Mouse (Mus musculus): Measurements from ENCODE around the gene Klhl29. TPM values are rescaled to one million over a fixed set of nuclear protein-coding genes. Genes with fewer than 3 reads are reported as not detected.

Gene Klhl29
- polyA plus RNA-seq, 1 experiment: 1.1 TPM

- H3K4me3 ChIP-seq (ENCODE audit: control insufficient read depth, low read depth, low read length): no peak overlapping the region
- peak overlapping the region; percentile 55 for H3K27ac ChIP-seq (ENCODE audit: control insufficient read depth, insufficient read depth, low read depth, low read length)
- TF ChIP-seq CTCF (IDR thresholded peaks at IDR 0.05; ENCODE audit: control insufficient read depth, insufficient read depth, insufficient replicate concordance, low read depth, low read length): no peak
- TF ChIP-seq POLR2A (IDR thresholded peaks at IDR 0.05; ENCODE audit: control insufficient read depth, low read depth, low read length): no peak
- peaks cover 3% of the 10 kb centered on the region for H3K4me1 ChIP-seq (ENCODE audit: control insufficient read depth, insufficient read depth, low read length)
- no peaks in the 10 kb centered on the region for H3K27me3 ChIP-seq (ENCODE audit: control insufficient read depth, insufficient read depth, low read length)
- no peaks in the 10 kb centered on the region for H3K36me3 ChIP-seq (ENCODE audit: control insufficient read depth, insufficient read depth, low read length)
These were observed 159.4 kb downstream of the Klhl29 start for GRCm38 (mm10) chr12:5215836-5216747.

GRCm38 (mm10) chr12:5214266-5214665 lies 161.2 kb downstream of the Klhl29 start:
- Histone ChIP-seq H3K4me3 (ENCODE audit: control insufficient read depth, low read depth, low read length) (no peak overlapping the region), H3K4me1 (ENCODE audit: control insufficient read depth, insufficient read depth, low read length) (peaks cover 5% of the 10 kb centered on the region), H3K27me3 (ENCODE audit: control insufficient read depth, insufficient read depth, low read length) (no peaks in the 10 kb centered on the region), H3K36me3 (ENCODE audit: control insufficient read depth, insufficient read depth, low read length) (no peaks in the 10 kb centered on the region), H3K27ac (ENCODE audit: control insufficient read depth, insufficient read depth, low read depth, low read length) (peak overlapping the region; percentile 26)
- no peak for TF ChIP-seq POLR2A (IDR thresholded peaks at IDR 0.05; ENCODE audit: control insufficient read depth, low read depth, low read length)
- TF ChIP-seq CTCF (IDR thresholded peaks at IDR 0.05; ENCODE audit: control insufficient read depth, insufficient read depth, insufficient replicate concordance, low read depth, low read length): no peak

GRCm38 (mm10) chr12:5213339-5214104 lies 162.0 kb downstream of the Klhl29 start:
- no peak for TF ChIP-seq CTCF (IDR thresholded peaks at IDR 0.05; ENCODE audit: control insufficient read depth, insufficient read depth, insufficient replicate concordance, low read depth, low read length)
- TF ChIP-seq POLR2A (IDR thresholded peaks at IDR 0.05; ENCODE audit: control insufficient read depth, low read depth, low read length): no peak
- Histone ChIP-seq H3K4me3 (ENCODE audit: control insufficient read depth, low read depth, low read length) (no peak overlapping the region), H3K27ac (ENCODE audit: control insufficient read depth, insufficient read depth, low read depth, low read length) (peak overlapping the region; percentile 26), H3K4me1 (ENCODE audit: control insufficient read depth, insufficient read depth, low read length) (peaks cover 5% of the 10 kb centered on the region), H3K27me3 (ENCODE audit: control insufficient read depth, insufficient read depth, low read length) (no peaks in the 10 kb centered on the region), H3K36me3 (ENCODE audit: control insufficient read depth, insufficient read depth, low read length) (no peaks in the 10 kb centered on the region)

DNA sequence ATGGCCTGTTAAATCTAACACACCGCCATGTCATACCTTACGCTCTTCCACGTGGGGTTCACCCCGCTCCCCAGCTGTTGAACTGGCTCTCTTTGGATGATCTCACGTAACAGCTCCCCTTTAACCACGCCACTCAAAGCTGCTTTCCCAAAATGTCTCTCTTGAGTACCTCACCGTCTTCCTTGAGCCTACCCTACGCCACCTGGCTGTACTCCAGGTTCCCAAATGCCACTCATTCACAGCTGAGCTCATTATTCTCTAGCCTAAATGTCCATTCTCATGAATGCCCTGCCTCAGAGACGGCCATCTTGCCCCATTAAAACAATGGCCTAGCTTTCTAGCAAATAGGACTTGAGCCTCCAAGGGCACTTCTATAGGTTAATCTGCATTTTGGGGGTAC lies 163.6 kb downstream of the Klhl29 start:
- TF ChIP-seq POLR2A (IDR thresholded peaks at IDR 0.05; ENCODE audit: control insufficient read depth, low read depth, low read length) (no peak), CTCF (IDR thresholded peaks at IDR 0.05; ENCODE audit: control insufficient read depth, insufficient read depth, insufficient replicate concordance, low read depth, low read length) (no peak)
- no peak overlapping the region for H3K4me3 ChIP-seq (ENCODE audit: control insufficient read depth, low read depth, low read length)
- H3K36me3 ChIP-seq (ENCODE audit: control insufficient read depth, insufficient read depth, low read length): no peaks in the 10 kb centered on the region
- H3K27ac ChIP-seq (ENCODE audit: control insufficient read depth, insufficient read depth, low read depth, low read length): no peak overlapping the region
- H3K4me1 ChIP-seq (ENCODE audit: control insufficient read depth, insufficient read depth, low read length): peaks cover 5% of the 10 kb centered on the region
- H3K27me3 ChIP-seq (ENCODE audit: control insufficient read depth, insufficient read depth, low read length): no peaks in the 10 kb centered on the region

DNA sequence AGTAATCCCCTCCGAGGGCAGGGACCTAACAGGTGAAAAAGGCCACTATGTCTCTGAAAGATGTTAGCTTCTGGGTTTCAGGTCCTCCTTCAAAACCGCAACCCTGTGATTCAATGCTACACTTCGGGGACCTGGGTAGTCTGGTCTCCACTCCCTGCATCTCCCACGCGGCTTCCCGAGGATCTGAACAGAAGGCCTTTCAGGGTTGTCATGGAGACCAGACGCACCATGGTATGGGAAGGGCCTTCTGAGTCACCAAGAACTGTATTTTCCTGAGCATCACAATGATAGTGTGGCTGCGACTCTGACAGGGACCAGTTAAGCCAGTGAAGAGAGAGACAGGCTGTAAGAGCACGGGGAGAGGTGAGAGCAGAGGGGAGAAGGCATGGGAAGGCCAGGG lies 164.7 kb downstream of the Klhl29 start:
- H3K27me3 ChIP-seq (ENCODE audit: control insufficient read depth, insufficient read depth, low read length): no peaks in the 10 kb centered on the region
- no peaks in the 10 kb centered on the region for H3K36me3 ChIP-seq (ENCODE audit: control insufficient read depth, insufficient read depth, low read length)
- H3K4me1 ChIP-seq (ENCODE audit: control insufficient read depth, insufficient read depth, low read length): peaks cover 2% of the 10 kb centered on the region; the same call in 1 of the 2 replicates
- TF ChIP-seq POLR2A (IDR thresholded peaks at IDR 0.05; ENCODE audit: control insufficient read depth, low read depth, low read length): no peak
- no peak for TF ChIP-seq CTCF (IDR thresholded peaks at IDR 0.05; ENCODE audit: control insufficient read depth, insufficient read depth, insufficient replicate concordance, low read depth, low read length)
- no peak overlapping the region for H3K27ac ChIP-seq (ENCODE audit: control insufficient read depth, insufficient read depth, low read depth, low read length)
- H3K4me3 ChIP-seq (ENCODE audit: control insufficient read depth, low read depth, low read length): no peak overlapping the region

- peaks cover 2% of the 10 kb centered on the region; the same call in 1 of the 2 replicates for H3K4me1 ChIP-seq (ENCODE audit: control insufficient read depth, insufficient read depth, low read length)
- no peak overlapping the region for H3K4me3 ChIP-seq (ENCODE audit: control insufficient read depth, low read depth, low read length)
- H3K27ac ChIP-seq (ENCODE audit: control insufficient read depth, insufficient read depth, low read depth, low read length): no peak overlapping the region
- no peaks in the 10 kb centered on the region for H3K27me3 ChIP-seq (ENCODE audit: control insufficient read depth, insufficient read depth, low read length)
- TF ChIP-seq CTCF (IDR thresholded peaks at IDR 0.05; ENCODE audit: control insufficient read depth, insufficient read depth, insufficient replicate concordance, low read depth, low read length) (no peak), POLR2A (IDR thresholded peaks at IDR 0.05; ENCODE audit: control insufficient read depth, low read depth, low read length) (no peak)
- no peaks in the 10 kb centered on the region for H3K36me3 ChIP-seq (ENCODE audit: control insufficient read depth, insufficient read depth, low read length)
These were observed 167.3 kb downstream of the Klhl29 start for GRCm38 (mm10) chr12:5207941-5208905.

Measured in testis, adult 2 months (tissue).